Mouse (Mus musculus): ENCODE measurements around the gene Olfr1392.

GRCm38 (mm10) chr11:49248974-49249700, 35.9 kb upstream of the Olfr1392 start:
- TF ChIP-seq HCFC1 (IDR thresholded peaks at IDR 0.05; ENCODE audit: borderline replicate concordance, insufficient read depth, low read length): no peak
- no peak for TF ChIP-seq ZC3H11A (IDR thresholded peaks at IDR 0.05; ENCODE audit: borderline replicate concordance, low read depth, low read length)
- TF ChIP-seq CHD2 (IDR thresholded peaks at IDR 0.05; ENCODE audit: low read depth, low read length): no peak
